Mouse (Mus musculus): Measurements from ENCODE around the gene Xrcc5. TPM values are rescaled to one million over a fixed set of nuclear protein-coding genes. Genes with fewer than 3 reads are reported as not detected.

The Xrcc5 gene
- 23.4 TPM for total RNA-seq (2023)

GRCm38 (mm10) chr1:72307317-72307798 lies at the start of gene Xrcc5:
TSS of gene Xrcc5 (plus strand) at chr1:72307421.

GRCm38 (mm10) chr1:72283992-72284485 lies 23.2 kb upstream of the Xrcc5 start, which contains the start of the genes Pecr and Tmem169:
TSS of gene Pecr (minus strand) at chr1:72284314.
TSS of gene Tmem169 (plus strand) at chr1:72284369.

Other genes starting within 250 kb of the Xrcc5 start
- 0.52 TPM for gene Mreg, start 95.1 kb upstream of the Xrcc5 start, total RNA-seq (2023)
- gene Pecr, start 23.1 kb upstream of the Xrcc5 start, total RNA-seq (2023), result 3.4 TPM
- gene Tmem169, start 23.1 kb upstream of the Xrcc5 start, total RNA-seq (2023), result not detected
- gene March4, start 229.5 kb downstream of the Xrcc5 start, total RNA-seq (2023), result not detected

Data from CD8-positive naive resting alpha-beta T cell, adult 57 days (primary cell).